Mouse (Mus musculus): Measurements from ENCODE around the gene Mllt6. TPM values are rescaled to one million over a fixed set of nuclear protein-coding genes. Genes with fewer than 3 reads are reported as not detected.
A peak's percentile ranks its signal among the peaks of the same experiment; 100 is the strongest.

Mllt6 gene
- polyA plus RNA-seq, 1 experiment: 8.2 TPM

- no peaks in the 10 kb centered on the region for H3K27me3 ChIP-seq (ENCODE audit: control insufficient read depth, insufficient read depth, low read length)
- H3K4me3 ChIP-seq (ENCODE audit: control insufficient read depth, low read depth, low read length): no peak overlapping the region
- H3K4me1 ChIP-seq (ENCODE audit: control insufficient read depth, insufficient read depth, low read length): peaks cover 24% of the 10 kb centered on the region
- H3K36me3 ChIP-seq (ENCODE audit: control insufficient read depth, insufficient read depth, low read length): no peaks in the 10 kb centered on the region
- TF ChIP-seq POLR2A (IDR thresholded peaks at IDR 0.05; ENCODE audit: control insufficient read depth, low read depth, low read length) (no peak), CTCF (IDR thresholded peaks at IDR 0.05; ENCODE audit: control insufficient read depth, insufficient read depth, insufficient replicate concordance, low read depth, low read length) (no peak)
- no peak overlapping the region for H3K27ac ChIP-seq (ENCODE audit: control insufficient read depth, insufficient read depth, low read depth, low read length)
Observed at GRCm38 (mm10) chr11:97658751-97659266, 4.4 kb upstream of the Mllt6 start.

- Histone ChIP-seq H3K4me1 (ENCODE audit: control insufficient read depth, insufficient read depth, low read length) (peaks cover 28% of the 10 kb centered on the region), H3K36me3 (ENCODE audit: control insufficient read depth, insufficient read depth, low read length) (no peaks in the 10 kb centered on the region), H3K27ac (ENCODE audit: control insufficient read depth, insufficient read depth, low read depth, low read length) (peak overlapping the region; percentile 82), H3K4me3 (ENCODE audit: control insufficient read depth, low read depth, low read length) (peak overlapping the region; percentile 91), H3K27me3 (ENCODE audit: control insufficient read depth, insufficient read depth, low read length) (no peaks in the 10 kb centered on the region)
- no peak for TF ChIP-seq POLR2A (IDR thresholded peaks at IDR 0.05; ENCODE audit: control insufficient read depth, low read depth, low read length)
- TF ChIP-seq CTCF (IDR thresholded peaks at IDR 0.05; ENCODE audit: control insufficient read depth, insufficient read depth, insufficient replicate concordance, low read depth, low read length): no peak
Observed at GRCm38 (mm10) chr11:97659267-97659989, 3.8 kb upstream of the Mllt6 start.

GRCm38 (mm10) chr11:97659990-97660714, 3.1 kb upstream of the Mllt6 start:
- Histone ChIP-seq H3K27me3 (ENCODE audit: control insufficient read depth, insufficient read depth, low read length) (no peaks in the 10 kb centered on the region), H3K36me3 (ENCODE audit: control insufficient read depth, insufficient read depth, low read length) (no peaks in the 10 kb centered on the region), H3K4me1 (ENCODE audit: control insufficient read depth, insufficient read depth, low read length) (peaks cover 31% of the 10 kb centered on the region), H3K27ac (ENCODE audit: control insufficient read depth, insufficient read depth, low read depth, low read length) (peak overlapping the region; percentile 82), H3K4me3 (ENCODE audit: control insufficient read depth, low read depth, low read length) (peak overlapping the region; percentile 91)
- TF ChIP-seq CTCF (IDR thresholded peaks at IDR 0.05; ENCODE audit: control insufficient read depth, insufficient read depth, insufficient replicate concordance, low read depth, low read length): no peak
- no peak for TF ChIP-seq POLR2A (IDR thresholded peaks at IDR 0.05; ENCODE audit: control insufficient read depth, low read depth, low read length)

- Histone ChIP-seq H3K4me1 (ENCODE audit: control insufficient read depth, insufficient read depth, low read length) (peaks cover 31% of the 10 kb centered on the region), H3K36me3 (ENCODE audit: control insufficient read depth, insufficient read depth, low read length) (no peaks in the 10 kb centered on the region), H3K27ac (ENCODE audit: control insufficient read depth, insufficient read depth, low read depth, low read length) (peak overlapping the region; percentile 70), H3K27me3 (ENCODE audit: control insufficient read depth, insufficient read depth, low read length) (no peaks in the 10 kb centered on the region), H3K4me3 (ENCODE audit: control insufficient read depth, low read depth, low read length) (peak overlapping the region; percentile 72)
- TF ChIP-seq POLR2A (IDR thresholded peaks at IDR 0.05; ENCODE audit: control insufficient read depth, low read depth, low read length) (no peak), CTCF (IDR thresholded peaks at IDR 0.05; ENCODE audit: control insufficient read depth, insufficient read depth, insufficient replicate concordance, low read depth, low read length) (no peak)
Observed at GRCm38 (mm10) chr11:97660734-97661647, 2.2 kb upstream of the Mllt6 start.

GRCm38 (mm10) chr11:97661648-97662133, 1.5 kb upstream of the Mllt6 start:
- Histone ChIP-seq H3K27me3 (ENCODE audit: control insufficient read depth, insufficient read depth, low read length) (no peaks in the 10 kb centered on the region), H3K27ac (ENCODE audit: control insufficient read depth, insufficient read depth, low read depth, low read length) (peak overlapping the region; percentile 70), H3K4me1 (ENCODE audit: control insufficient read depth, insufficient read depth, low read length) (peaks cover 31% of the 10 kb centered on the region), H3K4me3 (ENCODE audit: control insufficient read depth, low read depth, low read length) (peak overlapping the region; percentile 46), H3K36me3 (ENCODE audit: control insufficient read depth, insufficient read depth, low read length) (no peaks in the 10 kb centered on the region)
- TF ChIP-seq POLR2A (IDR thresholded peaks at IDR 0.05; ENCODE audit: control insufficient read depth, low read depth, low read length) (0 out of 2 replicates have a peak, but pooled peaks have one; percentile 25), CTCF (IDR thresholded peaks at IDR 0.05; ENCODE audit: control insufficient read depth, insufficient read depth, insufficient replicate concordance, low read depth, low read length) (no peak)

GRCm38 (mm10) chr11:97662207-97662892, 864 bp upstream of the Mllt6 start:
- Histone ChIP-seq H3K27me3 (ENCODE audit: control insufficient read depth, insufficient read depth, low read length) (no peaks in the 10 kb centered on the region), H3K27ac (ENCODE audit: control insufficient read depth, insufficient read depth, low read depth, low read length) (peak overlapping the region; percentile 55), H3K36me3 (ENCODE audit: control insufficient read depth, insufficient read depth, low read length) (no peaks in the 10 kb centered on the region), H3K4me3 (ENCODE audit: control insufficient read depth, low read depth, low read length) (peak overlapping the region; percentile 72), H3K4me1 (ENCODE audit: control insufficient read depth, insufficient read depth, low read length) (peaks cover 31% of the 10 kb centered on the region)
- no peak for TF ChIP-seq CTCF (IDR thresholded peaks at IDR 0.05; ENCODE audit: control insufficient read depth, insufficient read depth, insufficient replicate concordance, low read depth, low read length)
- no peak for TF ChIP-seq POLR2A (IDR thresholded peaks at IDR 0.05; ENCODE audit: control insufficient read depth, low read depth, low read length)

Measured in testis, adult 2 months (tissue).